Mouse (Mus musculus): ENCODE data around the gene Fam214b.

Fam214b gene

GRCm38 (mm10) chr4:43010161-43011038 lies 35.6 kb downstream of the Fam214b start, which contains the start of gene Fancg:
Fancg (minus strand) TSS chr4:43010506.
- DNase-seq (ENCODE audit: low read depth, low spot score) = peak; percentile 78

DNA sequence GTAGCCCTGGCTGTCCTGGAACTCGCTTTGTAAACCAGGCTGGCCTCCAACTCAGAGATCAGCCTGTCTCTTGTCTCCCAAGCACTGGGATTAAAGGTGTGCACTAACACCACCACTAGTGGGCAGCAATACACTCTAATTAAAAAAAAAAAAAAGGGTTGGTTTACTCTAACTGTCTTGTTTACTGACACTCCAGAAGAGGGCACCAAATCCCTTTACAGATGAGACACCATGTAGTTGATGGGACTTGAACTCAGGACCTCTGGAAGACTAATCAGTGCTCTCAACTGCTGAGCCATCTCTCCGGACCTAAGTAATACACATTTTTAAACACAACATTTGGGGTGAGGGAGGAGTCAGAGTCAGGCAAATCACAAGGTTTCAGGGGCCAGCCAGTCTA lies 40.3 kb downstream of the Fam214b start:
- peak; percentile 80 for DNase-seq (ENCODE audit: low read depth, low spot score)

DNA sequence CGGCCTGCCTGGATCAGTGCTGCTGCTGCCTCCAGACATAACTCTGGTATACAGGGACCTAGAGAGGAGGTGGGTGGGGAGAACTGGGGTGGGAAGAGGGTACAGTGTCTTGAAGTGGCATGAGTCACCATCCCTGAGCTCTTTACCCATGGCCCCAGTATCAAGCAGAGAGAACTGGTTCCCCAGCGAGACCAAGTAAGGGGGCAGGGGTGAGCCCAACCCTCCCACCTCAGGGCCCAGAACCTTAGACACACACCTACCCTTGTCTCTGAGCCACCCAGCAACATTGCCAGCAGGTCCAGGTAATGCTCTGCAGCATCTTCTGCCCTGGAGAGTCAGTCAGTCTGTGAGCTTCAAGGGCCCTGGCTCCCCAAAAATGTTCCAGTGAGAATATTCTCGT lies 41.1 kb downstream of the Fam214b start:
- no peak for DNase-seq (ENCODE audit: low read depth, low spot score)

- DNase-seq (ENCODE audit: low read depth, low spot score) = no peak
Measured at GRCm38 (mm10) chr4:43002756-43003439, 43.1 kb downstream of the Fam214b start.

- no peak for DNase-seq (ENCODE audit: low read depth, low spot score)
Measured at GRCm38 (mm10) chr4:43001272-43001671, 44.7 kb downstream of the Fam214b start.

GRCm38 (mm10) chr4:43000141-43000986 lies 45.7 kb downstream of the Fam214b start, which contains the start of gene Vcp:
Vcp (minus strand) TSS chr4:43000507.
- peak; percentile 98 for DNase-seq (ENCODE audit: low read depth, low spot score)

- peak; percentile 77 for DNase-seq (ENCODE audit: low read depth, low spot score)
Measured at GRCm38 (mm10) chr4:42999451-43000140, 46.4 kb downstream of the Fam214b start.

DNA sequence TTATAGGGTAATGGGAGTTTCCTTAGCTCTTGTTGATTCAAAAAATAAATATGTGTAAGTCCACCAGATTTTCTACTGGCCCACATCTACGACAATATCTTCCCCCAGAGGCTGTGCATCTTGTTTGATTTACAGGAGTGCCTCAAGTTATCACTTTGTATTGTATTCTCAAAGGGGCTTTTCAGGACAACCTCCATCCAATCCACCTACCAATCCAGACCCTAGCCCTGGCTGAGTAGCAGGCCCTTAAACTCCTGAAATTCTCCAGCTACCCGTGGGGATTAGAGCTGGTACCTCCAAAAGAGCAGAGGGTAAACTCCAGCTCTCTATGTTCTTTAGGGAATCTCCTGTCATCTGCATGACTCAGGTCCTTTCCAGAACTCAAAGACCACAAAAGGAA lies 48.0 kb downstream of the Fam214b start:
- no peak for DNase-seq (ENCODE audit: low read depth, low spot score)

DNA sequence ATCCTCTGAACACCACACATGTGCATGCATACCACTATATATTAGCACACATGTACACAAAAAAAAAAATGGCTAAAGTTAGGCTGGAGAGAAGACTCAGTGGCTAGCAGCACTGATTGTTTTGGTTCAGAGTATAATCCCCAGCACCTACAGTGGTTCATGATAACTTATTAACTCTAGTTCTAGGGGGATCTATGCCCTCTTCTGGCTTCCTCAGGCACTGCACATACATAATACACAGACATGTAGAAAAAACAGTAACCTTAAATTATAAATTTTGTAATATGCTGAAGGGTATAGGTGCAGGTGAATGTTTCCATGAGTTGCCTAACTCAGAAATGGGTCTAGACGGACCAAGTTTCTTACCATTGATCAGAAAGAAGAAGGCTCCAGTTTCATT lies 57.7 kb downstream of the Fam214b start:
- DNase-seq (ENCODE audit: low read depth, low spot score) = no peak
